Mouse (Mus musculus): ENCODE measurements around the gene Fnip1.

DNA sequence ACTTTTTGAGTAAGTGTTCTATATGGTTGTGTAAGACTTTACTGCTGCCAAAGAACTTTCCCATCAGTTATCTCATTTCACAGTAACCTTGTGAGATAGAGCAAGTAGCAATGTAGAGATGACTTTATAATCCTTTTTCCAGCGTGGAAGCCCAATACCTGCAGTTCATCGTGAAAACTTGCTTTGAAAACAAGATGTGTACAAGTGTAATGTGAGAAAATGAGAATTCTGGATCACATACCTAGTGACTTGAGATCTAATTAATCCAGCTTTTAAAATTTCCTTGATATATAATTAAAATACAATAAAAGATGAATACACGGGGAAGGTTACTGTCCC is 1.7 kb downstream of the Fnip1 start:
- no peak for TF ChIP-seq CTCF (IDR thresholded peaks at IDR 0.05; ENCODE audit: low read depth, low read length)
- TF ChIP-seq GATA1 (IDR thresholded peaks at IDR 0.05; ENCODE audit: borderline replicate concordance, low read length), result no peak
- no peak for TF ChIP-seq POLR2AphosphoS5 (IDR thresholded peaks at IDR 0.05; ENCODE audit: insufficient replicate concordance, low read depth, low read length)
- TF ChIP-seq TAL1 (conservative IDR thresholded peaks at IDR 0.05; ENCODE audit: low read depth, low read length), result no peak

Measured in G1E (cell line).